Mouse (Mus musculus) bone marrow, adult 2 months (tissue): ENCODE measurements at regions not wholly inside any gene's neighbourhood (a gene's known extent, or its start where the extent isn't known, plus 50 kb on each side); places are given as distances from the start of the nearest gene placed in this dataset.

Experiments
- CTCF ChIP-seq: fragments of 200-500 bp; IDR thresholded peaks from 2 replicates; pipeline ENCODE4 v1.5.1; 2011; ENCODE audit warnings: low read length, control low read depth; ENCODE audit not compliant: control insufficient read depth, insufficient read depth
- POLR2A ChIP-seq: fragments of 200-500 bp; IDR thresholded peaks from 2 replicates; pipeline ENCODE4 v1.6.1; 2011; ENCODE audit warnings: low read depth, mild to moderate bottlenecking, control low read depth, low read length, borderline replicate concordance; ENCODE audit not compliant: control insufficient read depth

DNA sequence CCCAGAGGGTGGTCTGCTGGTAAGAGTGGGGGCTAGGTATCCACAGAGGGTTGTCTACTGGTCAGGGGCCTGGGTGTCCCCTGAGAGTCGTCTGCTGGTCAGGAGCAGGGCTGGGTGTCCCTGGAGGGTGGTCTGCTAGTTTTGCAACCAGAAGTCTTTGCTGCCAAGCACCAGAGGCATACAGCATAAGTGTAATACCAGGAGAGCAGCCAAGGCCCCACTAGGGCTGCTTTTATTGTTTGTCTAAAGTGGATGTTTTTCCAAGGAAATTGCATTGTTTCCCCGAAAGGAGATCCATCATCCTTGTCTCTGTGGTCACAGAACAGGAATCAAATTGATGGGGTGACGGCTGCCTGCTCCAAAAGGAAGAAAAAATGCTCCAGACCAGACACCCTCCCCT, 145.2 kb upstream of the Gm15217 start:
- no peak for TF ChIP-seq CTCF
- TF ChIP-seq POLR2A = no peak
